Mouse (Mus musculus) small intestine, adult 2 months (tissue): Measurements from ENCODE around the gene Bmper.

Experiments used
- CTCF ChIP-seq: fragments of 200-500 bp; IDR thresholded peaks from 2 replicates; pipeline ENCODE4 v1.5.1; 2012; ENCODE audit warnings: low read depth, mild to moderate bottlenecking, control low read depth, inconsistent platforms, low read length, moderate library complexity, mixed read lengths; ENCODE audit not compliant: insufficient replicate concordance, insufficient read length; ENCODE audit errors: extremely low read depth
- POLR2A ChIP-seq: fragments of 200-500 bp; IDR thresholded peaks from 2 replicates; pipeline ENCODE4 v1.6.1; 2012; ENCODE audit warnings: low read depth, mild to moderate bottlenecking, control low read depth, inconsistent platforms, low read length, moderate library complexity

- TF ChIP-seq POLR2A (no peak), CTCF (no peak)
These were observed 74.8 kb downstream of the Bmper start for GRCm38 (mm10) chr9:23297491-23298170.
